Mouse (Mus musculus) small intestine, adult 2 months (tissue): Measurements from ENCODE around the gene Gfral.

Experiments used
- CTCF ChIP-seq: fragments of 200-500 bp; IDR thresholded peaks from 2 replicates; pipeline ENCODE4 v1.5.1; 2012; ENCODE audit warnings: low read depth, mild to moderate bottlenecking, control low read depth, inconsistent platforms, low read length, moderate library complexity, mixed read lengths; ENCODE audit not compliant: insufficient replicate concordance, insufficient read length; ENCODE audit errors: extremely low read depth
- POLR2A ChIP-seq: fragments of 200-500 bp; IDR thresholded peaks from 2 replicates; pipeline ENCODE4 v1.6.1; 2012; ENCODE audit warnings: low read depth, mild to moderate bottlenecking, control low read depth, inconsistent platforms, low read length, moderate library complexity

DNA sequence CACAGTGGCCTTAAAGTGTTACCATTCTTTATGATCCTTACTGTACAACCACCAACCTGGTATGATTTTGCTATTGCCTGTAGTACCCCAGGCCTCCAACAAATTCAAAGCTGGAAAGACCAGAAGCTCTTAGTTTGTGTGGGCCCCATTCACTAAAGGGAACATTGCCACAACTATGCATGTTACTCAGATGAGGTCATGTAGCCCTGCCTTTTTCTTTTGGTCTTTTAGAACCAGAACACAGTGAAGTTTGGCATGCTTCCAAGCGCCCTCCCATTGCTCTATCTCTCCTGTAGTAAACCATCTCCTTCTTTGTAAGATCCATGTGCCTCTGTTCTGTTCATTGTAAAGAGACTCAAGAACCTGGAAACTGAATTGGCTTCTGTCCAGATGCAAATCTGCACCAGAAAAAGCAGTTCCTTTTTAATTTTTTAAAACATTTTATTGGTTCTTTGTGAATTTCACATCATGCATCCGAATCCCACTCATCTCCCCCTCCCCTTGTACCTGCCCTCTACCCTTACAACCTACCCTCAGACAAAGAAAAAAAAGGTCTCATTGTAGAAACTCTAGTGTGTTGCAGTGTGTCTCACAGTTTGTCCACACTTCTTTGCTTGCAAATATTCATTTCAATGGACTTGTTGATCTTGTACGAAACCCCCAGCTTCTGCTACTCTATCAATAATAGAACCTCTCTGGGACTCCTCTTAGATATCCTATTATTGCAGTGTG is 74.9 kb downstream of the Gfral start:
- no peak for TF ChIP-seq CTCF
- TF ChIP-seq POLR2A, result no peak
